Mouse (Mus musculus): ENCODE measurements at regions not wholly inside any gene's neighbourhood (a gene's known extent, or its start where the extent isn't known, plus 50 kb on each side); places are given as distances from the start of the nearest gene placed in this dataset.

DNA sequence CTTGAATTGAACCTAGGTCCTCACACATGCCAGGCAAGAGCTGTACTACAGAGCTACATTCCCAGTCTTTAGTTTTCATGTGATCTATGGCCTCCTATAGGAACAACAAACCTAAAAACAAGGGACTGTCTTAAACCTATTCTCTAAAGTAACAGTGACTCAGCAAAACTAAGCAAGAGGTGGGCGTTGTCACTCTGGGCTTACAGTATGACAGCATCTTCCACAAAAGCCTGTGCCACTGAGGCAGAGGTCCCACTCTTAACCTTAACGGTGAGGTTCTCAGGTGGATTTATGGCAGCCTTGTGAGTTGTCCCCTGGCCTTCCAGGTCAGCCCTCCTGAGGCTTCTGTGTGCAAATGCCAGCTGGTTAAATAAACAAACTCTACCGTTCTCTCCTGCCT, 82.5 kb upstream of the Irx3 start:
- ATAC-seq (ENCODE audit: low FRiP score) (no peak), DNase-seq (ENCODE audit: low spot score) (no peak)
- Histone ChIP-seq H3K9ac (no peak overlapping the region), H3K4me2 (replicated peaks) (no peak overlapping the region), H3K27me3 (ENCODE audit: control insufficient read depth, insufficient read depth, low read length) (no peaks in the 10 kb centered on the region; the same call in 1 of the 2 replicates), H3K9me3 (ENCODE audit: control insufficient read depth, low read length) (no peaks in the 10 kb centered on the region), H3K27ac (no peak overlapping the region), H3K36me3 (replicated peaks; ENCODE audit: control insufficient read depth, insufficient read depth) (no peaks in the 10 kb centered on the region), H3K4me3 (replicated peaks; ENCODE audit: low read length) (no peak overlapping the region), H3K4me1 (replicated peaks; ENCODE audit: control insufficient read depth, insufficient read depth, low read length) (0 out of 2 replicates have a peak, but pooled peaks cover 6% of the 10 kb centered on the region)
- 78% methylated on average over 3 of the region's 3 CpGs for WGBS

DNA sequence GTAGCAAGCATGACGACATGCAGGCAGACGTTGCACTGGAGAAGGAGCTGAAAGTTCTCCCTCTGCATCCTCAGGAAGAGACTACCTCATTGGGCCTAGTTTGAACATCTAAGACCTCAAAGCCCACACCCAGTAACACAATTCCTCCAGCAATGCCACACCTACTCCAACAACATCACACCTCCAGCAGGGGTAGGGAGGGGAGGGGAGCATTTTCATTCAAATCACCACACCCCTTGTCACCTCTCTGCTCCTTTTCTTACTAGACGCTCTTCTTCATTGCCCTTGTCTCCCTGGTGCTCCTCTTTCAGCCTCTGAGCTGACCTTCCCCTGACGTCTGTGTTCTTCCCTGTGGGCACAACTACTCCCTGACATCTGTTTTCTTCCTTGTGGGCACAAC, 81.1 kb upstream of the Irx3 start:
- Histone ChIP-seq H3K9me3 (ENCODE audit: control insufficient read depth, low read length) (no peaks in the 10 kb centered on the region), H3K27ac (no peak overlapping the region), H3K36me3 (replicated peaks; ENCODE audit: control insufficient read depth, insufficient read depth) (no peaks in the 10 kb centered on the region), H3K4me3 (replicated peaks; ENCODE audit: low read length) (no peak overlapping the region), H3K9ac (no peak overlapping the region), H3K4me1 (replicated peaks; ENCODE audit: control insufficient read depth, insufficient read depth, low read length) (0 out of 2 replicates have a peak, but pooled peaks cover 6% of the 10 kb centered on the region), H3K4me2 (replicated peaks) (no peak overlapping the region), H3K27me3 (ENCODE audit: control insufficient read depth, insufficient read depth, low read length) (peaks cover 6% of the 10 kb centered on the region)
- DNase-seq (ENCODE audit: low spot score) (no peak), ATAC-seq (ENCODE audit: low FRiP score) (no peak)
- WGBS = 63% methylated on average over 4 of the region's 4 CpGs

DNA sequence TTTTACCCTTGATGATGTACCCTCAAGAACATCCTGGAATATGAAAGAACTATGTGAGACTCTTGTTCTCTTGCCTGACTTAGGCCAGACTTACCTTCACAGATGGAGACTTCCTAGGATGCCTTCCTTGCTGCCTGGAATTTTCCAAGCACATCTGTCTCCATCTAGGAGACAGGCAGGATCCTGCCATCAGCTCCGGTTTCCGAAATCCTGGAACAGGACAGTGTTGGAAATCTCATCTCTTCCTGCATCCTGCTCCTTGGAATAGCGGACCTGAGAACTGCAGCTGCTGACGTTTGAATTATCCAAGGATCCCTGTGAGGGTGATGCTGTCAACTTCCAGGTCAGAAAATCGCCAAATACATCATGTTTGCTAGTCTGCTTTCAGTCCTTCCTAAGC, 77.0 kb upstream of the Irx3 start:
- Histone ChIP-seq H3K4me3 (replicated peaks; ENCODE audit: low read length) (no peak overlapping the region), H3K4me2 (replicated peaks) (no peak overlapping the region), H3K27ac (no peak overlapping the region), H3K9me3 (ENCODE audit: control insufficient read depth, low read length) (no peaks in the 10 kb centered on the region), H3K36me3 (replicated peaks; ENCODE audit: control insufficient read depth, insufficient read depth) (no peaks in the 10 kb centered on the region), H3K9ac (no peak overlapping the region), H3K27me3 (ENCODE audit: control insufficient read depth, insufficient read depth, low read length) (peaks cover 30% of the 10 kb centered on the region; the same call in 1 of the 2 replicates), H3K4me1 (replicated peaks; ENCODE audit: control insufficient read depth, insufficient read depth, low read length) (peaks cover 6% of the 10 kb centered on the region; the same call in 1 of the 2 replicates)
- no peak for ATAC-seq (ENCODE audit: low FRiP score)
- DNase-seq (ENCODE audit: low spot score) = no peak
- WGBS = 93% methylated on average over 5 of the region's 5 CpGs

DNA sequence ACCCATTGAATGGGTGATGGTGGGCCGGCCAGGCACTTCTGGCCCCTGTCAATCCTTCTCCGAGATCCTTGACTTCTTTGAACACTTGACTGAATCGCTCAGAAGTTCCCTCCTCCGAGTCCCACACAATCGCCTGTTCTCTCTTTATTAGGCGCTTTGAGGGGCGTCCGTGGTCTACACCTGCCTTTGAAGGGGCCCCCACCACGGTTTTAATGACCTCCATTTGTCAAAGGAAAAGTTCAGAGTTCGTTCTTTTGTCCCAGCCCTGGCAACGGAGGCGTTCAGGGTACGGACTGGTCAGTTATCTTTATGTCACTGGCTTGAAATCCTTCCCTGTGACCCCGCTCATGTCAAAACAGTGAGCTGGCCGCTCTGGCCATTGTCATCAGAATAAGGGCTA, 74.3 kb upstream of the Irx3 start:
- no peaks in the 10 kb centered on the region for H3K36me3 ChIP-seq (replicated peaks; ENCODE audit: control insufficient read depth, insufficient read depth)
- H3K4me2 ChIP-seq (replicated peaks) = no peak overlapping the region
- DNase-seq (ENCODE audit: low spot score) (no peak), ATAC-seq (ENCODE audit: low FRiP score) (no peak)
- peaks cover 32% of the 10 kb centered on the region; the same call in 1 of the 2 replicates for H3K27me3 ChIP-seq (ENCODE audit: control insufficient read depth, insufficient read depth, low read length)
- 20% methylated on average over 15 of the region's 15 CpGs for WGBS
- H3K4me1 ChIP-seq (replicated peaks; ENCODE audit: control insufficient read depth, insufficient read depth, low read length) = peaks cover 12% of the 10 kb centered on the region; the same call in 1 of the 2 replicates
- no peak overlapping the region for H3K27ac ChIP-seq
- no peak overlapping the region for H3K9ac ChIP-seq
- no peak overlapping the region for H3K4me3 ChIP-seq (replicated peaks; ENCODE audit: low read length)
- no peaks in the 10 kb centered on the region for H3K9me3 ChIP-seq (ENCODE audit: control insufficient read depth, low read length)

DNA sequence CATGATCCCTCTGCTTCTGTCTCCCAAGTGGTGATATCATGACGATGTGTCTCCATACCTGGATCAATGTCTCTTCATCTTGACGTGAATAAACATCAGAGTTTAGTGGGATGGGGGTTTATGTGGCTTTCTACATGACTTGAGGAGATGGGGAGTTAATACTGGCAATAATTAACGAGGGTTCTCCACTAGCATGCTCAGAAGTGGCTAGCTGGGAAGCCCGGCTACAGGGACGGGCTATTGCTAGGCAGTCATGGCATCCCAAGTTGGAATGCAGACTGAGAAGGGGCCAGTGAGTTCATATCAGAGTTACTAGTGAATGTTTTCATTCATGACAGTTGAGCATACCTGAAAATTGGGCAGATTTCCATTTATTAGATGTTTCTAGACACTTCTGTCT, 71.4 kb upstream of the Irx3 start:
- peaks cover 40% of the 10 kb centered on the region for H3K27me3 ChIP-seq (ENCODE audit: control insufficient read depth, insufficient read depth, low read length)
- no peak for DNase-seq (ENCODE audit: low spot score)
- no peak overlapping the region for H3K9ac ChIP-seq
- peaks cover 9% of the 10 kb centered on the region; the same call in 1 of the 2 replicates for H3K4me1 ChIP-seq (replicated peaks; ENCODE audit: control insufficient read depth, insufficient read depth, low read length)
- H3K9me3 ChIP-seq (ENCODE audit: control insufficient read depth, low read length) = no peaks in the 10 kb centered on the region
- WGBS = 38% methylated on average over 5 of the region's 5 CpGs
- no peak overlapping the region for H3K4me2 ChIP-seq (replicated peaks)
- no peak overlapping the region for H3K27ac ChIP-seq
- no peak overlapping the region for H3K4me3 ChIP-seq (replicated peaks; ENCODE audit: low read length)
- ATAC-seq (ENCODE audit: low FRiP score) = no peak
- H3K36me3 ChIP-seq (replicated peaks; ENCODE audit: control insufficient read depth, insufficient read depth) = no peaks in the 10 kb centered on the region

DNA sequence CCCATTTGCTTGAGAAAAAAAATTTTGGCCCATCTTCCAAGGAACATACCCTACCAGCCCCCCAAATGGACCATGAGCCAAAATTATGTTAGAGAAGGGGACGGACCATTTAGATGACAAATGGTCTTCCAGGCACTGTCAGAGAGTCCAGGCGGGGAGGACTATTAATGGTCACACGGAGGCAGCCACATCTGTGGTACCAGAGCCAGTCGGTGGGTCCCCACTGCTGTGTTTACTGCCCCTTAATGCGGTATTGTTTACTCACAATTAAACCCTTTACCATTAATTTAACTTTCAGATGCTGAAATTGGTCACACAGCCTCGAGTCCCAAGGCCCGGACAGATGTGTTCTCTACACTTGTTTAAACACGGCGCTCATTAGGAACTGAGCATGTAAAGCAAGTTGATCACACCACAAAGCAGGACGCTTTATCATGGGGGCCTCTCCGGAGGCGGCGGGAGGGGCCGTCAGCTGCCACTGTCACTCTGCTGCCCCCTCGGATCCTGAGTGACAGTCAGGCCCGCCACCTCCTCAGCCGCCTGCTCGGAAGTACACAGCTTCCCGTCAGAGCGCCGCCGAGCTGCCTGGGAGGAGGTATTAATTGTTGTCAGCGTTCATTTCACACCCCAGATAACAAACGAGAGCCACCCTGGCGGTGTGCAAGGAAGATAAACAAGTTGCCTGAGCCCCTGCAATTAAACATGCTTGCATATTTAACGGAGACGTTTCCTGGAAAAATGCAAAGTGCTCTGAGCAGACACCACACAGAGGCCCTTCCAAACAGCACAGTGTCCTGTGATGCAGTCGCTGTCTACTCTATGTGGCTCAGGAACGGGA, 70.6 kb upstream of the Irx3 start:
- 5% methylated on average over 29 of the region's 29 CpGs for WGBS
- H3K4me2 ChIP-seq (replicated peaks) = peak overlapping the region; percentile 42
- no peak overlapping the region for H3K4me3 ChIP-seq (replicated peaks; ENCODE audit: low read length)
- ATAC-seq (ENCODE audit: low FRiP score) (peak; percentile 73), DNase-seq (ENCODE audit: low spot score) (peak; percentile 44)
- H3K27ac ChIP-seq = no peak overlapping the region
- H3K27me3 ChIP-seq (ENCODE audit: control insufficient read depth, insufficient read depth, low read length) = peaks cover 34% of the 10 kb centered on the region
- H3K9me3 ChIP-seq (ENCODE audit: control insufficient read depth, low read length) = no peaks in the 10 kb centered on the region
- peaks cover 9% of the 10 kb centered on the region; the same call in 1 of the 2 replicates for H3K4me1 ChIP-seq (replicated peaks; ENCODE audit: control insufficient read depth, insufficient read depth, low read length)
- H3K9ac ChIP-seq = no peak overlapping the region
- no peaks in the 10 kb centered on the region for H3K36me3 ChIP-seq (replicated peaks; ENCODE audit: control insufficient read depth, insufficient read depth)

DNA sequence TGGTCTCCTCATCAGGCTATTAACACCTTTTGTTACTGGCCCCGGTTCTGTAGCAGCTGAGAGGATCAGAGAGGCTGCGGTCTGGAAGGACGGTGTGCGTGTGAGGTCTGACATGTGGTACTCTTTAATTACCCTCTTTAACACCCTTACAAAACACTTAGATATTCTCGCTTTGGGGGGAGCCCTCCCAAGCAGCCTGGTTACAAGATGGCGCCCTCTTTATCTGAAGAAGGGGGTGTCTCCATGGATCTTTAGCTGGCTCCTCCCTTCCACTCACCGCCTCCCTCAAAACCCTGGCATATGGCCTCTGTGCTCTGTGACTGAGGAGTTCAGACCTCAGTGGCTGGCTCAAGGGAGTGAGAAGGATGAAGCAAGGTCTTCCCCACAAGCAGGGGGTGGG, 65.2 kb upstream of the Irx3 start:
- 25% methylated on average over 7 of the region's 7 CpGs for WGBS
- Histone ChIP-seq H3K9me3 (ENCODE audit: control insufficient read depth, low read length) (no peaks in the 10 kb centered on the region), H3K4me2 (replicated peaks) (no peak overlapping the region), H3K9ac (no peak overlapping the region), H3K4me3 (replicated peaks; ENCODE audit: low read length) (no peak overlapping the region), H3K27me3 (ENCODE audit: control insufficient read depth, insufficient read depth, low read length) (peaks cover 19% of the 10 kb centered on the region; the same call in 1 of the 2 replicates), H3K27ac (no peak overlapping the region), H3K4me1 (replicated peaks; ENCODE audit: control insufficient read depth, insufficient read depth, low read length) (peaks cover 7% of the 10 kb centered on the region; the same call in 1 of the 2 replicates), H3K36me3 (replicated peaks; ENCODE audit: control insufficient read depth, insufficient read depth) (no peaks in the 10 kb centered on the region)
- no peak for ATAC-seq (ENCODE audit: low FRiP score)
- DNase-seq (ENCODE audit: low spot score) = no peak

DNA sequence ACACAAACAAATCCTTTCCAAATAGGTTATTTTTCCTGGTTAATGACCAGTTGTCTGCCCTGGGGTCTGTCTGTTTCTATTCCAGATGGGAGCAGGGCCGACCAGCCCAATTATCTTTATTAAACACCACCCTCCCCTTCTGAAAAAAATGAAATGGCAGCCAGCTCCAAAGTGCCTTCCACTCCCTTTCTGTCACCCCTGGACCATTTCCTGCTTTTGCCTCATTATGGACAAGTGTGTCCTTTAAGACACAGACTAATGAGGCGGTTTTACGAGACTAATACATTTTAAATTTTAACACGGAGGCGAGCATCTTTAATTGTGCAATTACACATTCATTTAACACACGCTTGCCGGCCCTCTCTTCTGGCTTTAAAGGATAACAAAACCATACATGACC, 64.2 kb upstream of the Irx3 start:
- Histone ChIP-seq H3K27ac (no peak overlapping the region), H3K9me3 (ENCODE audit: control insufficient read depth, low read length) (no peaks in the 10 kb centered on the region), H3K27me3 (ENCODE audit: control insufficient read depth, insufficient read depth, low read length) (peaks cover 19% of the 10 kb centered on the region; the same call in 1 of the 2 replicates), H3K9ac (no peak overlapping the region), H3K4me3 (replicated peaks; ENCODE audit: low read length) (no peak overlapping the region), H3K36me3 (replicated peaks; ENCODE audit: control insufficient read depth, insufficient read depth) (no peaks in the 10 kb centered on the region), H3K4me1 (replicated peaks; ENCODE audit: control insufficient read depth, insufficient read depth, low read length) (peaks cover 7% of the 10 kb centered on the region; the same call in 1 of the 2 replicates), H3K4me2 (replicated peaks) (no peak overlapping the region)
- ATAC-seq (ENCODE audit: low FRiP score) (no peak), DNase-seq (ENCODE audit: low spot score) (no peak)
- WGBS = 42% methylated on average over 7 of the region's 7 CpGs

DNA sequence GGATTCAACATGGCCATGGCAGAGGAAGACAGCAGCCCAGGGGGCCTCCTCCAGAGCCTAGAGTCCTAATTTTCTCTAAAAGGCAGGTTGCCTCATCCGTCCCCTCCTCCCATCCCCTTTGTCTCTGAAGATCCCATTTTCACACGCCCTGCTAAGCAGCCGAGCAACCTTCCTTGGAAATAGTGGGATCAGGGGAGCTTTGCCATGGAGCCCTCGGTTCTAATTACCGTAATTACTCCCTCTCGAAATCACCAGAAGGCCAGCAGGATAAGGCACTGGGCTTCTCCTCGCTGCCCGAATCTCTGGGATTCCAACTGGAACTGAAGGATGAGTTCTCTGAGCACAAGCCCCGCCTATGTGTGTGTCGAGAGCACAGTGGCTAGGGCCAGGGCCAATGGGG, 63.5 kb upstream of the Irx3 start:
- DNase-seq (ENCODE audit: low spot score) (no peak), ATAC-seq (ENCODE audit: low FRiP score) (no peak)
- H3K27ac ChIP-seq = no peak overlapping the region
- peaks cover 24% of the 10 kb centered on the region; the same call in 1 of the 2 replicates for H3K27me3 ChIP-seq (ENCODE audit: control insufficient read depth, insufficient read depth, low read length)
- peaks cover 7% of the 10 kb centered on the region; the same call in 1 of the 2 replicates for H3K4me1 ChIP-seq (replicated peaks; ENCODE audit: control insufficient read depth, insufficient read depth, low read length)
- H3K36me3 ChIP-seq (replicated peaks; ENCODE audit: control insufficient read depth, insufficient read depth) = no peaks in the 10 kb centered on the region
- H3K4me2 ChIP-seq (replicated peaks) = no peak overlapping the region
- no peaks in the 10 kb centered on the region for H3K9me3 ChIP-seq (ENCODE audit: control insufficient read depth, low read length)
- no peak overlapping the region for H3K9ac ChIP-seq
- no peak overlapping the region for H3K4me3 ChIP-seq (replicated peaks; ENCODE audit: low read length)
- whole genome bisulfite sequencing = 14% methylated on average over 10 of the region's 10 CpGs

Measured in hindbrain, embryonic 14.5 days (tissue).